Mouse (Mus musculus) embryonic facial prominence, embryonic 11.5 days (tissue): ENCODE results near the gene Tmem128. TPM values are rescaled to one million over a fixed set of nuclear protein-coding genes. Genes with fewer than 3 reads are reported as not detected.

ENCODE experiments used
- ATAC-seq: fragments of 200-750 bp; cut with Nextera tagmentation; replicated peaks from 2 replicates; pipeline ENCODE4 v1.8.0; 2017; ENCODE audit warnings: low read depth; ENCODE audit not compliant: insufficient number of reproducible peaks, low FRiP score, low TSS enrichment
- DNase-seq: peaks from one replicate; pipeline ENCODE4 v3.0.0-alpha.2; 2015; ENCODE audit warnings: low spot score
- H3K27ac ChIP-seq: fragments of 300-500 bp; sonication (generic); replicated peaks from 2 replicates; pipeline ENCODE4 v1.5.1; 2014; ENCODE audit warnings: mild to moderate bottlenecking, low read depth, low read length, control low read depth
- H3K27me3 ChIP-seq: fragments of 300-500 bp; sonication (generic); 2 replicates; pipeline ENCODE4 v1.6.1; 2014; ENCODE audit warnings: mild to moderate bottlenecking, low read length, moderate library complexity, mixed read lengths; ENCODE audit not compliant: control insufficient read depth, insufficient read depth
- H3K36me3 ChIP-seq: fragments of 300-500 bp; sonication (generic); replicated peaks from 2 replicates; pipeline ENCODE4 v1.6.1; 2014; ENCODE audit warnings: low read depth, mild to moderate bottlenecking, low read length, moderate library complexity, mixed read lengths; ENCODE audit not compliant: control insufficient read depth, insufficient read depth
- H3K4me1 ChIP-seq: fragments of 300-500 bp; sonication (generic); 2 replicates; pipeline ENCODE4 v1.6.1; 2014; ENCODE audit warnings: low read length, mixed read lengths; ENCODE audit not compliant: control insufficient read depth, insufficient read depth
- H3K4me2 ChIP-seq: fragments of 300-500 bp; sonication (generic); 2 replicates; pipeline ENCODE4 v1.6.1; 2014; ENCODE audit warnings: low read depth, mild to moderate bottlenecking, control low read depth, low read length, moderate library complexity
- H3K4me3 ChIP-seq: fragments of 300-500 bp; sonication (generic); 2 replicates; pipeline ENCODE4 v1.5.1; 2014; ENCODE audit warnings: low read depth, low read length, control low read depth
- H3K9ac ChIP-seq: fragments of 300-500 bp; sonication (generic); replicated peaks from 2 replicates; pipeline ENCODE4 v1.6.1; 2014; ENCODE audit warnings: mild to moderate bottlenecking, control low read depth, low read length
- H3K9me3 ChIP-seq: fragments of 300-500 bp; sonication (generic); replicated peaks from 2 replicates; pipeline ENCODE4 v1.6.1; 2016; ENCODE audit warnings: mild to moderate bottlenecking, low read length, inconsistent platforms, mixed read lengths; ENCODE audit not compliant: control insufficient read depth
- WGBS: fragments of 180-500 bp; shearing (Covaris S2); extraction: QIAGEN DNeasy Blood & Tissue Kit; methylation state at CpG from one replicate; pipeline ENCODE4 v1.1.7; 2014; 5-methylcytosine and 5-hydroxymethylcytosine counted together
- polyA plus RNA-seq: library from polyadenylated mRNA; unstranded; fragments of >200 nt; fragmentation: Nextera tagmentation; extraction: Ambion mirVana; gene quantifications from 2 replicates; pipeline ENCODE4 v1.2.1, GENCODE M21; 2014

Gene Tmem128
- polyA plus RNA-seq, 1 experiment from 2014 or later = 86.1 TPM

GRCm38 (mm10) chr5:38240727-38241472 lies 19.1 kb upstream of the Tmem128 start:
- H3K27ac ChIP-seq = no peak overlapping the region
- no peaks in the 10 kb centered on the region for H3K9me3 ChIP-seq
- DNase-seq (peak; percentile 23), ATAC-seq (peak; percentile 70; the same call in 1 of the 2 replicates)
- no peaks in the 10 kb centered on the region for H3K27me3 ChIP-seq
- WGBS = 22% methylated on average over 5 of the region's 5 CpGs
- no peaks in the 10 kb centered on the region for H3K36me3 ChIP-seq
- no peak overlapping the region for H3K9ac ChIP-seq
- no peaks in the 10 kb centered on the region for H3K4me1 ChIP-seq
- H3K4me2 ChIP-seq = no peak overlapping the region
- H3K4me3 ChIP-seq = no peak overlapping the region

DNA sequence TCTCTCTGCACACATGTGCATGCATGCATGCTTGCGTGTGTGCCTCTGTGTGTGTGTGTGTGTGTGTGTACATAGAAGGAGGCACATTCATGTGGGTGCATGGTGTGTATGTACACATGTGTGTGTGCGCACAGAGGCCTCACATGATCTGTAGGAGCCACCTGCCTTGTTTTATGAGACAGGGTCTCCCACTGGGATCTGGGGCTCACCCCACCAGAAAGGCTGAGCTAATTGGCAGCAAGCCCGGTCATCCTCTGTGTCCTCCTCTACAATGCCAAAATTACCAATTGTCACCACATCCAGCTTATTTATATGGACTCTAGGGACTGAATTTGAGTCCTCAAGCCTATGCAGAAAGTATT lies 18.5 kb upstream of the Tmem128 start:
- no peak for DNase-seq
- no peak overlapping the region for H3K4me3 ChIP-seq
- H3K4me2 ChIP-seq = no peak overlapping the region
- no peaks in the 10 kb centered on the region for H3K27me3 ChIP-seq
- H3K27ac ChIP-seq = no peak overlapping the region
- H3K9ac ChIP-seq = no peak overlapping the region
- no peaks in the 10 kb centered on the region for H3K4me1 ChIP-seq
- WGBS = 89% methylated on average over 3 of the region's 3 CpGs
- no peaks in the 10 kb centered on the region for H3K36me3 ChIP-seq
- H3K9me3 ChIP-seq = no peaks in the 10 kb centered on the region
- ATAC-seq = no peak

- no peak for ATAC-seq
- H3K36me3 ChIP-seq = no peaks in the 10 kb centered on the region
- H3K27me3 ChIP-seq = no peaks in the 10 kb centered on the region
- no peak overlapping the region for H3K27ac ChIP-seq
- 86% methylated on average over 6 of the region's 6 CpGs for WGBS
- no peak overlapping the region for H3K4me2 ChIP-seq
- H3K4me3 ChIP-seq = no peak overlapping the region
- no peaks in the 10 kb centered on the region for H3K4me1 ChIP-seq
- H3K9ac ChIP-seq = no peak overlapping the region
- DNase-seq = no peak
- H3K9me3 ChIP-seq = no peaks in the 10 kb centered on the region
These were observed 18.0 kb upstream of the Tmem128 start for GRCm38 (mm10) chr5:38241966-38242365.

- DNase-seq (no peak), ATAC-seq (no peak)
- no peaks in the 10 kb centered on the region for H3K4me1 ChIP-seq
- H3K36me3 ChIP-seq = no peaks in the 10 kb centered on the region
- no peak overlapping the region for H3K4me2 ChIP-seq
- no peak overlapping the region for H3K4me3 ChIP-seq
- no peaks in the 10 kb centered on the region for H3K9me3 ChIP-seq
- 44% methylated on average over 4 of the region's 4 CpGs for WGBS
- no peak overlapping the region for H3K27ac ChIP-seq
- no peak overlapping the region for H3K9ac ChIP-seq
- H3K27me3 ChIP-seq = no peaks in the 10 kb centered on the region
These were observed 4.8 kb upstream of the Tmem128 start for GRCm38 (mm10) chr5:38255195-38255594.

DNA sequence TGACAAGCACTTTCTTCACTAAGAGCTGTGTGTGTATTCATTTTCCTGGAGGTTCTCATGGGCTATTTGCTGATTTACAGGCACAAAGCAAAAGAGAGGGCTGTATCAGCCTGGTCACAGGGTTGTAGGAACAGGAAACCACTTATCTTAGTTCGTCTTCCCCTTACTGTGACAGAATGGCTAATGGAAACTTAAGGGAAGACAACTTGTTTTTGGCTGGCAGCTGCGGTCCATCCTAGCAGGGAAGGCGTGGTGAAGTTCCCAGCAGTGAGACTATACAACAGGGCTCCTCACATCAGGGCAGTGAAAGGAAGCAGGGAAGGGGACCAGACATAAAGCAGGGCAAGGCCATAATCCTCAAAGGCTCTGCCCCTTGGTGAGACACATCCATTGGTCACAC lies 4.3 kb upstream of the Tmem128 start:
- no peaks in the 10 kb centered on the region for H3K36me3 ChIP-seq
- no peak overlapping the region for H3K4me2 ChIP-seq
- no peak overlapping the region for H3K27ac ChIP-seq
- no peaks in the 10 kb centered on the region for H3K4me1 ChIP-seq
- H3K9ac ChIP-seq = no peak overlapping the region
- no peaks in the 10 kb centered on the region for H3K27me3 ChIP-seq
- ATAC-seq = no peak
- no peak for DNase-seq
- no peaks in the 10 kb centered on the region for H3K9me3 ChIP-seq
- 89% methylated on average over 3 of the region's 3 CpGs for WGBS
- no peak overlapping the region for H3K4me3 ChIP-seq

GRCm38 (mm10) chr5:38256551-38256950 lies 3.4 kb upstream of the Tmem128 start:
- no peak for ATAC-seq
- Histone ChIP-seq H3K9ac (no peak overlapping the region), H3K27me3 (no peaks in the 10 kb centered on the region), H3K4me2 (no peak overlapping the region), H3K4me3 (no peak overlapping the region), H3K4me1 (no peaks in the 10 kb centered on the region), H3K9me3 (no peaks in the 10 kb centered on the region), H3K27ac (no peak overlapping the region), H3K36me3 (no peaks in the 10 kb centered on the region)
- 86% methylated on average over 1 of the region's 1 CpGs for WGBS
- DNase-seq = no peak

DNA sequence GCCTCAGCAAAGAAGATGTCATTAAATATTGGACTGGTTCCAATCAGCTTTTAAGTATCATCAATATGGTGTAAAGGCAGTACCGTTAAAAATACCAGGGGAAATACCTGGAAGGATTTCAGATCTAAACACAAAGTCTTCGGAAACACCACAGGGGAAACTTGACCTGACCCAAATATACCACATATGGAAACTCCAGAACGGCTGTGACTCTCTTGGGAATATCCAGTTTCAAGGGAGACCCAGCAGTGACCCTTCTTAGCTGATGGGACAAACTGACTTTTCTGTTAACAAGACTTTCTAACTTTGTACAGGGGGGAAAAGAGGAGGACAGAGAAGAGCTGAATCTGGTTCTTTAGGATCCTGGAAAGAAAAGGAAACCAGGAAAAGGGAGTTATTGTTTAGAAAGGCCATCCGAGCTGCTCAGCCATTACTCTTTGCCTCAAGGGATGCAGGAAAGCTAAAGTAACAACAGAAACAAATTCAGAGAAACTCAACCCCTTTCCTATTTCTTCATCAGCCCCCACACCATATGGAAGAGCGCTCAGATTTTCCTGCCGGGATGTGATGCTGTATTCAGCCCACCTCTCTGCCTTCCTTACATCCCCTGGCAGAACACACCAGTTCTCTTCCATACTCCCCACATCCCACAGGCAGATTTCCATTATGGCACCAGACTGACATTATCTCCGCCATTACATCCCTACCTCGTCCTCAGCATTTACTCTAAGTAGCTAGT lies 1.8 kb upstream of the Tmem128 start:
- WGBS = 37% methylated on average over 8 of the region's 8 CpGs
- H3K36me3 ChIP-seq = peaks cover 2% of the 10 kb centered on the region
- no peak overlapping the region for H3K4me2 ChIP-seq
- no peak overlapping the region for H3K9ac ChIP-seq
- H3K4me1 ChIP-seq = no peaks in the 10 kb centered on the region
- H3K9me3 ChIP-seq = no peaks in the 10 kb centered on the region
- ATAC-seq (peak; percentile 71), DNase-seq (peak; percentile 83)
- H3K4me3 ChIP-seq = no peak overlapping the region
- H3K27me3 ChIP-seq = no peaks in the 10 kb centered on the region
- H3K27ac ChIP-seq = no peak overlapping the region

DNA sequence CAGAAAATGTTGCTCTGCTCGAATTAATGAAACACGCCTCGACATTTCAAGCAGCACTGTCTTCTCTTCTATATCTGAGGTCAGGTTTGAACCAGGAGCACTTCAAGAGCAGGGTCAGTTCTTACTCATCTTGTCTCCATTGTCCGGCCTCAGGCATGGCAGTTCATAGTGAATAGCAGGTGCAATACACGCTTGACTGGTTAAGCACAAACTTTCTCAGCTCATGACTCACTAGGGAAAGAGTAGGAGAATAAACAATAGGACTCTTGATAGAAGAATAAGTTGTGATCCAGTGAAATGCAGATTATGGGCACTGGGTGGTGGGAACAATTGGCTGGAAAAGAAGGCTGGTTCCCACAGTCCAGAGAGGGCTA lies 1.2 kb upstream of the Tmem128 start:
- no peak for ATAC-seq
- Histone ChIP-seq H3K4me1 (no peaks in the 10 kb centered on the region), H3K27me3 (no peaks in the 10 kb centered on the region), H3K4me3 (no peak overlapping the region), H3K36me3 (peaks cover 3% of the 10 kb centered on the region), H3K9me3 (no peaks in the 10 kb centered on the region), H3K4me2 (no peak overlapping the region), H3K27ac (no peak overlapping the region), H3K9ac (no peak overlapping the region)
- no peak for DNase-seq
- 76% methylated on average over 5 of the region's 5 CpGs for WGBS
